Mouse (Mus musculus): Measurements from ENCODE around the gene Mroh8. TPM values are rescaled to one million over a fixed set of nuclear protein-coding genes. Genes with fewer than 3 reads are reported as not detected.

Mroh8 gene
- total RNA-seq (2014; fragmentation: Nextera tagmentation) (not detected in 2 replicates), total RNA-seq (2017) (0.34 TPM in 1 of 2 replicates, not detected in the other)

GRCm38 (mm10) chr2:157279416-157279800, at the start of gene Mroh8:
TSS of gene Mroh8 (minus strand) at chr2:157279549.
- peak; percentile 23 for ATAC-seq (replicated peaks; ENCODE audit: low FRiP score, low TSS enrichment, poor library complexity, severe bottlenecking)

GRCm38 (mm10) chr2:157328570-157328969, 49.2 kb upstream of the Mroh8 start:
- ATAC-seq (replicated peaks; ENCODE audit: low FRiP score, low TSS enrichment, poor library complexity, severe bottlenecking) = no peak

GRCm38 (mm10) chr2:157328106-157328505, 48.8 kb upstream of the Mroh8 start:
- ATAC-seq (replicated peaks; ENCODE audit: low FRiP score, low TSS enrichment, poor library complexity, severe bottlenecking) = no peak

GRCm38 (mm10) chr2:157325238-157325637, 45.9 kb upstream of the Mroh8 start:
- no peak for ATAC-seq (replicated peaks; ENCODE audit: low FRiP score, low TSS enrichment, poor library complexity, severe bottlenecking)

- no peak for ATAC-seq (replicated peaks; ENCODE audit: low FRiP score, low TSS enrichment, poor library complexity, severe bottlenecking)
Observed at GRCm38 (mm10) chr2:157322029-157322766, 42.8 kb upstream of the Mroh8 start.

GRCm38 (mm10) chr2:157320886-157321285, 41.5 kb upstream of the Mroh8 start:
- no peak for ATAC-seq (replicated peaks; ENCODE audit: low FRiP score, low TSS enrichment, poor library complexity, severe bottlenecking)

- no peak for ATAC-seq (replicated peaks; ENCODE audit: low FRiP score, low TSS enrichment, poor library complexity, severe bottlenecking)
Observed at GRCm38 (mm10) chr2:157320135-157320534, 40.8 kb upstream of the Mroh8 start.

GRCm38 (mm10) chr2:157317220-157317619, 37.9 kb upstream of the Mroh8 start:
- ATAC-seq (replicated peaks; ENCODE audit: low FRiP score, low TSS enrichment, poor library complexity, severe bottlenecking) = no peak

- no peak for ATAC-seq (replicated peaks; ENCODE audit: low FRiP score, low TSS enrichment, poor library complexity, severe bottlenecking)
Observed at GRCm38 (mm10) chr2:157316358-157316933, 37.1 kb upstream of the Mroh8 start.

- ATAC-seq (replicated peaks; ENCODE audit: low FRiP score, low TSS enrichment, poor library complexity, severe bottlenecking) = no peak
Observed at GRCm38 (mm10) chr2:157315486-157315885, 36.1 kb upstream of the Mroh8 start.

GRCm38 (mm10) chr2:157314310-157314709, 35.0 kb upstream of the Mroh8 start:
- no peak for ATAC-seq (replicated peaks; ENCODE audit: low FRiP score, low TSS enrichment, poor library complexity, severe bottlenecking)

GRCm38 (mm10) chr2:157313718-157314117, 34.4 kb upstream of the Mroh8 start:
- no peak for ATAC-seq (replicated peaks; ENCODE audit: low FRiP score, low TSS enrichment, poor library complexity, severe bottlenecking)

GRCm38 (mm10) chr2:157310963-157311637, 31.8 kb upstream of the Mroh8 start:
- ATAC-seq (replicated peaks; ENCODE audit: low FRiP score, low TSS enrichment, poor library complexity, severe bottlenecking) = no peak

GRCm38 (mm10) chr2:157309611-157310010, 30.3 kb upstream of the Mroh8 start:
- no peak for ATAC-seq (replicated peaks; ENCODE audit: low FRiP score, low TSS enrichment, poor library complexity, severe bottlenecking)

- no peak for ATAC-seq (replicated peaks; ENCODE audit: low FRiP score, low TSS enrichment, poor library complexity, severe bottlenecking)
Observed at GRCm38 (mm10) chr2:157308273-157308917, 29.0 kb upstream of the Mroh8 start.

- ATAC-seq (replicated peaks; ENCODE audit: low FRiP score, low TSS enrichment, poor library complexity, severe bottlenecking) = no peak
Observed at GRCm38 (mm10) chr2:157307715-157308265, 28.4 kb upstream of the Mroh8 start.

- ATAC-seq (replicated peaks; ENCODE audit: low FRiP score, low TSS enrichment, poor library complexity, severe bottlenecking) = no peak
Observed at GRCm38 (mm10) chr2:157306091-157307032, 27.0 kb upstream of the Mroh8 start.

- ATAC-seq (replicated peaks; ENCODE audit: low FRiP score, low TSS enrichment, poor library complexity, severe bottlenecking) = no peak
Observed at GRCm38 (mm10) chr2:157303096-157303495, 23.7 kb upstream of the Mroh8 start.

- ATAC-seq (replicated peaks; ENCODE audit: low FRiP score, low TSS enrichment, poor library complexity, severe bottlenecking) = no peak
Observed at GRCm38 (mm10) chr2:157300051-157300450, 20.7 kb upstream of the Mroh8 start.
